Mouse (Mus musculus) C2C12 (cell line): ENCODE results near the gene Sparc. TPM values are rescaled to one million over a fixed set of nuclear protein-coding genes. Genes with fewer than 3 reads are reported as not detected.

Experiments
- H3K27me3 ChIP-seq: one replicate; pipeline ENCODE4 v1.6.1; 2011; ENCODE audit not compliant: control insufficient read depth, insufficient read depth, insufficient read length
- H3K36me3 ChIP-seq: one replicate; pipeline ENCODE4 v1.6.1; 2011; ENCODE audit not compliant: control insufficient read depth, insufficient read depth
- H3K4me3 ChIP-seq: one replicate; pipeline ENCODE4 v1.5.1; 2011; ENCODE audit warnings: mild to moderate bottlenecking, control low read depth; ENCODE audit not compliant: poor library complexity, insufficient read depth, severe bottlenecking
- H3K79me2 ChIP-seq: one replicate; pipeline ENCODE4 v1.6.1; 2011; ENCODE audit not compliant: control insufficient read depth, insufficient read depth
- H3K79me3 ChIP-seq: one replicate; pipeline ENCODE4 v1.6.1; 2011; ENCODE audit warnings: low read depth, control low read depth
- H3ac ChIP-seq: one replicate; pipeline ENCODE3; 2011; ENCODE audit warnings: low read depth; ENCODE audit not compliant: control insufficient read depth, insufficient read length
- CEBPB ChIP-seq: IDR thresholded peaks from one replicate; pipeline ENCODE4 v1.6.1; 2011; ENCODE audit warnings: low read depth, mild to moderate bottlenecking, control low read depth, moderate library complexity
- CTCF ChIP-seq: IDR thresholded peaks from one replicate; pipeline ENCODE4 v1.5.1; 2011; ENCODE audit not compliant: control insufficient read depth, insufficient read depth, insufficient read length
- FOSL1 ChIP-seq: IDR thresholded peaks from one replicate; pipeline ENCODE4 v1.8.0; 2011; ENCODE audit warnings: mild to moderate bottlenecking, low read length; ENCODE audit not compliant: poor library complexity, insufficient read depth, severe bottlenecking
- MAX ChIP-seq: IDR thresholded peaks from one replicate; pipeline ENCODE4 v1.6.1; 2011; ENCODE audit warnings: mild to moderate bottlenecking, control low read depth
- MYOD1 ChIP-seq: IDR thresholded peaks from one replicate; pipeline ENCODE4 v1.6.1; 2011; ENCODE audit warnings: low read depth; ENCODE audit not compliant: control insufficient read depth, insufficient read length
- MYOG ChIP-seq: IDR thresholded peaks from one replicate; pipeline ENCODE4 v1.6.1; 2011; ENCODE audit not compliant: control insufficient read depth, insufficient read length; ENCODE audit errors: extremely low read depth
- USF1 ChIP-seq: IDR thresholded peaks from one replicate; pipeline ENCODE4 v1.6.1; 2011; ENCODE audit warnings: low read depth, mild to moderate bottlenecking, control low read depth, moderate library complexity
- polyA plus RNA-seq: library from polyadenylated mRNA; unstranded; fragments of >200 nt; fragmentation: generic; extraction: Trizol; gene quantifications from one replicate; pipeline ENCODE4 v1.2.1, GENCODE M21; 2012; ENCODE audit warnings: missing spikeins

The Sparc gene
- polyA plus RNA-seq, 1 experiment = 632 TPM

- Histone ChIP-seq H3ac (no peak overlapping the region), H3K4me3 (no peak overlapping the region), H3K79me2 (peaks cover 64% of the 10 kb centered on the region), H3K27me3 (no peaks in the 10 kb centered on the region), H3K79me3 (peaks cover 63% of the 10 kb centered on the region), H3K36me3 (peaks cover 87% of the 10 kb centered on the region)
- TF ChIP-seq MYOG = no peak
- TF ChIP-seq MYOD1 = no peak
- no peak for TF ChIP-seq CEBPB
- TF ChIP-seq FOSL1 = no peak
- no peak for TF ChIP-seq CTCF
- TF ChIP-seq USF1 = no peak
These were observed 12.5 kb downstream of the Sparc start for GRCm38 (mm10) chr11:55410502-55410901.

- no peak for TF ChIP-seq MYOD1
- no peak for TF ChIP-seq MYOG
- no peak for TF ChIP-seq USF1
- no peak for TF ChIP-seq CEBPB
- no peak for TF ChIP-seq FOSL1
- TF ChIP-seq CTCF = no peak
- TF ChIP-seq MAX = no peak
- Histone ChIP-seq H3ac (no peak overlapping the region), H3K79me3 (peaks cover 58% of the 10 kb centered on the region), H3K27me3 (no peaks in the 10 kb centered on the region), H3K36me3 (peaks cover 92% of the 10 kb centered on the region), H3K79me2 (peaks cover 59% of the 10 kb centered on the region), H3K4me3 (no peak overlapping the region)
These were observed 13.0 kb downstream of the Sparc start for GRCm38 (mm10) chr11:55410005-55410404.

- Histone ChIP-seq H3K36me3 (peaks cover 94% of the 10 kb centered on the region), H3ac (no peak overlapping the region), H3K27me3 (no peaks in the 10 kb centered on the region), H3K79me2 (peaks cover 34% of the 10 kb centered on the region), H3K4me3 (no peak overlapping the region), H3K79me3 (peaks cover 33% of the 10 kb centered on the region)
- TF ChIP-seq MYOD1 (no peak), FOSL1 (no peak), MAX (no peak), CEBPB (no peak), USF1 (no peak)
These were observed 15.8 kb downstream of the Sparc start for GRCm38 (mm10) chr11:55407133-55407532.

- H3K4me3 ChIP-seq = no peak overlapping the region
- H3K27me3 ChIP-seq = no peaks in the 10 kb centered on the region
- peaks cover 28% of the 10 kb centered on the region for H3K79me2 ChIP-seq
- H3ac ChIP-seq = no peak overlapping the region
- TF ChIP-seq CEBPB (no peak), MYOD1 (no peak), MYOG (no peak), MAX (no peak), USF1 (no peak), FOSL1 (no peak)
- peaks cover 20% of the 10 kb centered on the region for H3K79me3 ChIP-seq
- H3K36me3 ChIP-seq = peaks cover 95% of the 10 kb centered on the region
These were observed 17.1 kb downstream of the Sparc start for GRCm38 (mm10) chr11:55405601-55406469.

GRCm38 (mm10) chr11:55404659-55405457, 18.1 kb downstream of the Sparc start:
- Histone ChIP-seq H3K79me3 (peaks cover 11% of the 10 kb centered on the region), H3K27me3 (no peaks in the 10 kb centered on the region), H3ac (no peak overlapping the region), H3K36me3 (peaks cover 92% of the 10 kb centered on the region), H3K4me3 (no peak overlapping the region), H3K79me2 (peaks cover 18% of the 10 kb centered on the region)
- TF ChIP-seq MYOG = no peak
- no peak for TF ChIP-seq CTCF
- TF ChIP-seq USF1 = no peak
- TF ChIP-seq CEBPB = no peak
- no peak for TF ChIP-seq MAX
- TF ChIP-seq FOSL1 = no peak
- TF ChIP-seq MYOD1 = no peak
